Mouse (Mus musculus) brain, embryonic 14.5 days (tissue): ENCODE results near the gene Tdrd1. TPM values are rescaled to one million over a fixed set of nuclear protein-coding genes. Genes with fewer than 3 reads are reported as not detected.
A peak's percentile ranks its signal among the peaks of the same experiment; 100 is the strongest.

Experiments
- DNase-seq: peaks from one replicate; pipeline ENCODE4 v3.0.0-alpha.2; 2011; ENCODE audit warnings: low read depth
- CTCF ChIP-seq: fragments of 200-500 bp; IDR thresholded peaks from 2 replicates; pipeline ENCODE4 v1.5.1; 2012; ENCODE audit warnings: inconsistent platforms, mild to moderate bottlenecking, moderate library complexity, borderline replicate concordance; ENCODE audit not compliant: insufficient read depth, insufficient read length; ENCODE audit errors: extremely low read depth
- POLR2A ChIP-seq: fragments of 200-500 bp; IDR thresholded peaks from 2 replicates; pipeline ENCODE4 v1.6.1; 2012; ENCODE audit warnings: mild to moderate bottlenecking, inconsistent platforms, borderline replicate concordance; ENCODE audit not compliant: poor library complexity, insufficient read depth, insufficient read length, severe bottlenecking; ENCODE audit errors: extremely low read depth
- polyA plus RNA-seq: library from polyadenylated mRNA; depleted of rRNA; stranded (reverse); fragments of >200 nt; gene quantifications from 2 replicates; pipeline ENCODE4 v1.2.3, GENCODE M21; 2012

Gene Tdrd1
- polyA plus RNA-seq, 1 experiment = 1.0 TPM

GRCm38 (mm10) chr19:56842974-56843373, 17.0 kb downstream of the Tdrd1 start:
- no peak for DNase-seq
- no peak for TF ChIP-seq POLR2A
- TF ChIP-seq CTCF = no peak

GRCm38 (mm10) chr19:56852590-56852989, 26.6 kb downstream of the Tdrd1 start:
- no peak for DNase-seq
- no peak for TF ChIP-seq CTCF
- TF ChIP-seq POLR2A = no peak

- DNase-seq = no peak
- TF ChIP-seq CTCF = no peak
- no peak for TF ChIP-seq POLR2A
Observed at GRCm38 (mm10) chr19:56856455-56856854, 30.4 kb downstream of the Tdrd1 start.

- no peak for DNase-seq
- TF ChIP-seq CTCF = no peak
- TF ChIP-seq POLR2A = no peak
Observed at GRCm38 (mm10) chr19:56867701-56868100, 41.7 kb downstream of the Tdrd1 start.

- no peak for TF ChIP-seq POLR2A
- TF ChIP-seq CTCF = no peak
- peak; percentile 39 for DNase-seq
Observed at GRCm38 (mm10) chr19:56873816-56874600, 48.0 kb downstream of the Tdrd1 start, which contains the start of gene Vwa2. Gene Vwa2 (plus strand): TSS chr19:56874249.

GRCm38 (mm10) chr19:56874601-56875315, 48.7 kb downstream of the Tdrd1 start:
- DNase-seq = no peak
- TF ChIP-seq CTCF (no peak), POLR2A (no peak)

- DNase-seq = peak; percentile 60
- TF ChIP-seq CTCF (no peak), POLR2A (no peak)
Observed at GRCm38 (mm10) chr19:56877364-56877763, 51.4 kb downstream of the Tdrd1 start.

GRCm38 (mm10) chr19:56887879-56888278, 61.9 kb downstream of the Tdrd1 start:
- no peak for DNase-seq
- TF ChIP-seq CTCF (no peak), POLR2A (no peak)

- TF ChIP-seq CTCF = no peak
- no peak for TF ChIP-seq POLR2A
- peak; percentile 44 for DNase-seq
Observed at GRCm38 (mm10) chr19:56888654-56889053, 62.6 kb downstream of the Tdrd1 start.

GRCm38 (mm10) chr19:56891438-56891837, 65.4 kb downstream of the Tdrd1 start:
- DNase-seq = peak; percentile 17
- TF ChIP-seq POLR2A (no peak), CTCF (no peak)

GRCm38 (mm10) chr19:56892586-56892985, 66.6 kb downstream of the Tdrd1 start:
- no peak for TF ChIP-seq POLR2A
- no peak for TF ChIP-seq CTCF
- no peak for DNase-seq
